Mouse (Mus musculus) frontal cortex, postnatal 10 days (tissue): Measurements from ENCODE around the gene Gm21987.
"Not testable (repeated sequence)": the region's sequence is repeated elsewhere in the genome, so short reads cannot be mapped to it uniquely, and the experiment has no call there.

Experiments used
- DNase-seq, 2 experiments: peaks; one replicate each; pipeline ENCODE4 v3.0.0; 2022; ENCODE audit warnings: low spot score in 2 of 2, mixed read lengths in 1 of 2

Gene Gm21987

GRCm38 (mm10) chr16:38346529-38347325 is at the start of gene Gm21987, which contains the start of gene Cox17:
Gene Gm21987 (plus strand): TSS chr16:38347040.
Gene Cox17 (plus strand): TSS chr16:38346991.
- peak; percentile 90 for DNase-seq

- no peak for DNase-seq
These were observed 48.4 kb upstream of the Gm21987 start for GRCm38 (mm10) chr16:38298410-38298809.

GRCm38 (mm10) chr16:38302367-38302766 is 44.5 kb upstream of the Gm21987 start:
- no peak for DNase-seq

- DNase-seq, result no peak
These were observed 42.2 kb upstream of the Gm21987 start for GRCm38 (mm10) chr16:38304460-38305194.

- DNase-seq, result no peak
These were observed 40.1 kb upstream of the Gm21987 start for GRCm38 (mm10) chr16:38306571-38307220.

- no peak for DNase-seq
These were observed 39.6 kb upstream of the Gm21987 start for GRCm38 (mm10) chr16:38307221-38307605.

- DNase-seq, result no peak
These were observed 39.2 kb upstream of the Gm21987 start for GRCm38 (mm10) chr16:38307651-38308050.

GRCm38 (mm10) chr16:38308195-38308594 is 38.6 kb upstream of the Gm21987 start:
- no peak for DNase-seq

GRCm38 (mm10) chr16:38318492-38318891 is 28.3 kb upstream of the Gm21987 start:
- DNase-seq, result no peak

GRCm38 (mm10) chr16:38319087-38319486 is 27.8 kb upstream of the Gm21987 start:
- DNase-seq, result no peak

- peak; percentile 49 to 62 for DNase-seq
These were observed 25.3 kb upstream of the Gm21987 start for GRCm38 (mm10) chr16:38321452-38321935.

GRCm38 (mm10) chr16:38324311-38324710 is 22.5 kb upstream of the Gm21987 start:
- no peak for DNase-seq

- DNase-seq, result no peak
These were observed 20.0 kb upstream of the Gm21987 start for GRCm38 (mm10) chr16:38326778-38327397.

- no peak for DNase-seq
These were observed 17.5 kb upstream of the Gm21987 start for GRCm38 (mm10) chr16:38329340-38329739.

GRCm38 (mm10) chr16:38334431-38334830 is 12.4 kb upstream of the Gm21987 start:
- DNase-seq, result no peak

GRCm38 (mm10) chr16:38338077-38338476 is 8.8 kb upstream of the Gm21987 start:
- not testable (repeated sequence) for DNase-seq

- DNase-seq, result peak; percentile 44 to 68
These were observed 5.2 kb upstream of the Gm21987 start, which contains the start of gene Maats1 for GRCm38 (mm10) chr16:38341396-38342324. Gene Maats1 (minus strand): TSS chr16:38342143.

- no peak for DNase-seq
These were observed 1.7 kb upstream of the Gm21987 start for GRCm38 (mm10) chr16:38344941-38345725.

- DNase-seq, result no peak
These were observed 748 bp downstream of the Gm21987 start for GRCm38 (mm10) chr16:38347588-38347987.
